Comparison of ENCODE assay signal across 10 mouse cellular contexts in the genomic region with DNA sequence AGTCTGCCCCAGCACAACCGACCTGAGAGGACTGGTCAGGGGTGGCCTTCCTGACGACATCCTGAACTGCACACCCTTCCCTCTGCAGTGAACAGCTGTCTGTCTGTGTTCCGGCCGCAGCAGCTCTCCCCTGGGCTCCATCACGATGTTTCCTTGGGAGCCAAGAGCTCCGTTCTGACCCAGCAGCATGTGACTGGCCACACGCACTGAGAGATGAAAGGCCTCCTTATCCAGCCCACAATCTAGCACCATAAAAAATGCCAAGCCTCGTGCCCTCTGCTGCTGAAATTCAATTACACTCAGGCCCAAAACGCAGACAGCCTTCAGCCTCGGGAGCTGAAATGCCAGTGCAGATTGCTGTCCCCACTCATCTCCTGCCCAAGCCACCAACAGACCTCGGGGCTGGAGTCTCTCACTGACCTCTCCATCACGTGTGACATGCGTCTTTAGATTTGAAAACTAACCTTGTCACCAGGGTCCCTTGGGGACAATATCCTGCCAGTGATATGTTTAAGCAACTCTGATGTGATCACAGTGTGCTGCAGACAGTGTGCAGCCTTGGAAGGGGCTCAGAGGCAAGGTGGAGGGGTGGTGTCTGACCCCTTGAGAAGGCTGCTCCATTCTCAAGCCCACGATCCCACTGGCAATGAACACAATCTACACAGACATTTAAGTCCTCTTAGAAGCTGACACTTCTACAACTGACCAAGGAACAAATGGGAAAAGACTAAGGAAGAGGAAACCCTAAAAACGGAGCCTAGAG. TPM values are rescaled to one million over a fixed set of nuclear protein-coding genes. Genes with fewer than 3 reads are reported as not detected.
DNase-seq lines count a peak whose midpoint lies in the region; ATAC-seq and TF ChIP-seq lines count a peak whose summit lies in the region.
"Had no signal": no experiment of that assay in that cellular context is flagged by ENCODE, and none has a peak within 500 bp of the region (broad histone marks: within the 10 kb centered on the region; RNA-seq: fewer than 3 reads in every experiment).

No protein-coding gene starts in this region.

- no peak for TF ChIP-seq POLR2A in ES-Bruce4 (IDR thresholded peaks at IDR 0.05; ENCODE audit: insufficient read depth, low read length)

- intact Hi-C loops in gastrocnemius, postnatal 14 days (cut with DNase I; ENCODE audit: low total_unique reads), result no loop called here

- no peak for TF ChIP-seq CTCF in ES-Bruce4 (IDR thresholded peaks at IDR 0.05; ENCODE audit: low read depth, low read length)

- H3K4me2 ChIP-seq in heart, embryonic 15.5 days, result no peak overlapping the region
- no peak overlapping the region for H3K4me2 ChIP-seq in neural tube, embryonic 13.5 days

- peaks cover 10% of the 10 kb centered on the region for H3K4me1 ChIP-seq in ES-Bruce4 (ENCODE audit: control insufficient read depth, insufficient read depth, low read length)
- H3K4me1 ChIP-seq in heart, embryonic 15.5 days (replicated peaks), result peaks cover 40% of the 10 kb centered on the region
- peaks cover 40% of the 10 kb centered on the region for H3K4me1 ChIP-seq in neural tube, embryonic 13.5 days (replicated peaks)

- peak; percentile 25 for DNase-seq in gastrocnemius, postnatal 14 days
- no peak for DNase-seq in gastrocnemius, postnatal 4 days (ENCODE audit: low spot score in 2 of 2)
- DNase-seq in layer of hippocampus, adult 9-11 months, result peak; percentile 79
- DNase-seq in ovary, postnatal 36 days (ENCODE audit: low spot score), result no peak
- DNase-seq in urinary bladder, adult 18-20 months (ENCODE audit: low spot score in 2 of 2), result no peak

- no peaks in the 10 kb centered on the region for H3K9me3 ChIP-seq in ES-Bruce4 (replicated peaks; ENCODE audit: control insufficient read depth, insufficient read depth, low read length, poor library complexity, severe bottlenecking)
- no peaks in the 10 kb centered on the region for H3K9me3 ChIP-seq in heart, embryonic 15.5 days (replicated peaks)
- no peaks in the 10 kb centered on the region for H3K9me3 ChIP-seq in neural tube, embryonic 13.5 days
- H3K9me3 ChIP-seq: G1E had no signal

- H3K36me3 ChIP-seq in ES-Bruce4 (ENCODE audit: control insufficient read depth, insufficient read depth, low read length, poor library complexity, severe bottlenecking), result no peaks in the 10 kb centered on the region
- H3K36me3 ChIP-seq in heart, embryonic 15.5 days, result peaks cover 2% of the 10 kb centered on the region; the same call in 1 of the 2 replicates
- peaks cover 10% of the 10 kb centered on the region for H3K36me3 ChIP-seq in neural tube, embryonic 13.5 days

- no peak overlapping the region for H3K9ac ChIP-seq in ES-Bruce4 (ENCODE audit: low read depth, poor library complexity, severe bottlenecking)
- no peak overlapping the region for H3K9ac ChIP-seq in heart, embryonic 15.5 days
- H3K9ac ChIP-seq in neural tube, embryonic 13.5 days, result peak overlapping the region; percentile 39

- no peaks in the 10 kb centered on the region for H3K27me3 ChIP-seq in ES-Bruce4 (ENCODE audit: control insufficient read depth, insufficient read depth, low read length, poor library complexity, severe bottlenecking)
- no peaks in the 10 kb centered on the region for H3K27me3 ChIP-seq in heart, embryonic 15.5 days
- no peaks in the 10 kb centered on the region for H3K27me3 ChIP-seq in neural tube, embryonic 13.5 days

- 0 out of 2 replicates have a peak overlapping the region, but pooled peaks have one; percentile 63 for H3K27ac ChIP-seq in ES-Bruce4 (ENCODE audit: insufficient read depth, low read length)
- no peak overlapping the region for H3K27ac ChIP-seq in heart, embryonic 15.5 days
- peak overlapping the region; percentile 61 for H3K27ac ChIP-seq in neural tube, embryonic 13.5 days (replicated peaks)

- H3K4me3 ChIP-seq in ES-Bruce4 (ENCODE audit: low read depth, low read length), result no peak overlapping the region
- H3K4me3 ChIP-seq in heart, embryonic 15.5 days, result no peak overlapping the region
- H3K4me3 ChIP-seq in neural tube, embryonic 13.5 days, result no peak overlapping the region
- H3K4me3 ChIP-seq: erythroblast, embryonic 14.5 days had no signal

- no peak for TF ChIP-seq EP300 in ES-Bruce4 (IDR thresholded peaks at IDR 0.05; ENCODE audit: insufficient read depth, low read depth, low read length)

- WGBS in heart, embryonic 15.5 days, result 42% methylated on average over 15 of the region's 15 CpGs
- 28% methylated on average over 15 of the region's 15 CpGs for WGBS in neural tube, embryonic 13.5 days

- peak; percentile 52; the same call in 1 of the 2 replicates for ATAC-seq in heart, embryonic 15.5 days (replicated peaks; ENCODE audit: insufficient number of reproducible peaks, insufficient read depth, low FRiP score, low read depth)
- peak; percentile 67 for ATAC-seq in neural tube, embryonic 13.5 days (ENCODE audit: low read depth)

RNA-seq across cellular contexts. Expression of a gene that starts 41.0 kb away (rescaled TPM):
- total RNA-seq in gastrocnemius, postnatal 14 days (2021), result 10 to 100 TPM; 25.2 to 26.5 TPM
- 10 to 100 TPM; 20.1 to 21.7 TPM for total RNA-seq in gastrocnemius, postnatal 4 days (2021)
- polyA plus RNA-seq in ES-Bruce4 (2011; ENCODE audit: insufficient read depth, insufficient read length, low read depth, missing spikeins), result 28.8 and 31.3 TPM in 2 replicates
- 12.0 and 12.7 TPM in 2 replicates for polyA plus RNA-seq in heart, embryonic 15.5 days (2015; fragmentation: Nextera tagmentation; extraction: Ambion mirVana)
- polyA plus RNA-seq in neural tube, embryonic 13.5 days (2015; fragmentation: Nextera tagmentation; extraction: Ambion mirVana), result 24.0 and 27.3 TPM in 2 replicates

Comparison
In these comparisons a context has a peak if more than half of its experiments do, and no peak if none do; other contexts are left out.
1. DNase-seq: peak in gastrocnemius, postnatal 14 days (single experiment) and layer of hippocampus, adult 9-11 months (single experiment); none in gastrocnemius, postnatal 4 days (0 of 2), ovary, postnatal 36 days (single experiment) and urinary bladder, adult 18-20 months (0 of 2).